Mouse (Mus musculus): ENCODE measurements at regions not wholly inside any gene's neighbourhood (a gene's known extent, or its start where the extent isn't known, plus 50 kb on each side); places are given as distances from the start of the nearest gene placed in this dataset.

DNA sequence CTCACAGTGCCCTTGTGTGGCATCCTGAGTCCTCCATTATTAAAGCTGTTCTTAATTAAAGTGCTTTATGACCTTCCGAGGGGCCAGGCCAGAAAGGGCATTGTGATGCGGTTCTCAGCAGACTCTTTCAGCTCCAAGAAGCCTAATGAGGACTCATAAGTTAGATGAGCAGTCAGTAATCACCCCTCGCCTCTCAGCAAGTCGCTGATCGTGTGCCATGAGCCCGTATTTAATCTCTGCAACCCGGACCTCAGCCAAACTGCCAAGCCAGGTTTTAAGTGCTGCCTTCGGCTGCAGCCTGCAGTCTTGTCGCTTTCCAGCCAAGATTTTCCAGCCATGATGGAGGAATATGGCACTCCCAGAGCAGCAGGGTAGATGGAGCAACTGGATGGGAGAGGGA lies 56.1 kb upstream of the Rbfox1 start:
- no peak for DNase-seq (ENCODE audit: low spot score in 2 of 2)

DNA sequence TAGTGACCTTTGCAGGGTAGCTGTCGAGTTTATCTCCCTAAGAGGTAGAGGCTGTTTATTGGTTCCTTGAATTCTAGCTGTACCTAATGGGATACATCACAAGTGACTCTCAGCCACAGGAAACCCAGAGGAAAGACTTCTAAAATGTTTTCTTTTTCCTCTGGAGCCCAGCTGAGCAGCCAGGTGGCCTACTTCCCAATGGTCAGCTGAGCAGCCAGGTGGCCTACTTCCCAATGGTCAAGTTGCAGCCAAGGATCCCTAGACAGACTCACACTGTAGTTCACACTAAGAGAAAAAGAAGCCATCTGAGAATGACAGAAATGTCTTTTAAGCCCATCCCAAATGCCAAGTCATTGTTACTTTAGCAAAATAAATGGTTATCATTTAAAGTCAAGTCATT lies 61.8 kb upstream of the Rbfox1 start:
- DNase-seq (ENCODE audit: low spot score in 2 of 2), result no peak

- DNase-seq (ENCODE audit: low spot score in 2 of 2), result no peak
These were observed 68.0 kb upstream of the Rbfox1 start for GRCm38 (mm10) chr16:5817166-5817565.

GRCm38 (mm10) chr16:5812245-5812820 lies 72.8 kb upstream of the Rbfox1 start:
- no peak for DNase-seq (ENCODE audit: low spot score in 2 of 2)

DNA sequence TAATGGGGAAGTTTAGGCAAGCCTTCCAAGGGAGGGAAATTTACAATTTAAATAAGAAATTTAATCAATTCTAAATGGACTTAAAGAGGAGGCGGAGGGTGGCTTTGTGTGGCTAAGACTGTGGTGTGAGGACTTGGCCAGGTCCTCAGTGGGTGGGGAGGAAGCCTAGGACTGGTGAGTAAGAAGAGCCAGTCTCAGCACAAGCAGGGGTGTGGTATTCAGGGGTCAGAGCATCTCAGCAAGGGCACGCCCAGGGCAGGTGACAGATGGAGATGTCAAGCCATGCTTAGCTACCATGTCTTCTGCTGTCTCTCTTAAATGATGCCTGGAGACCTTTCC lies 73.5 kb upstream of the Rbfox1 start:
- no peak for DNase-seq (ENCODE audit: low spot score in 2 of 2)

GRCm38 (mm10) chr16:5810986-5811653 lies 74.0 kb upstream of the Rbfox1 start:
- DNase-seq (ENCODE audit: low spot score in 2 of 2), result no peak

DNA sequence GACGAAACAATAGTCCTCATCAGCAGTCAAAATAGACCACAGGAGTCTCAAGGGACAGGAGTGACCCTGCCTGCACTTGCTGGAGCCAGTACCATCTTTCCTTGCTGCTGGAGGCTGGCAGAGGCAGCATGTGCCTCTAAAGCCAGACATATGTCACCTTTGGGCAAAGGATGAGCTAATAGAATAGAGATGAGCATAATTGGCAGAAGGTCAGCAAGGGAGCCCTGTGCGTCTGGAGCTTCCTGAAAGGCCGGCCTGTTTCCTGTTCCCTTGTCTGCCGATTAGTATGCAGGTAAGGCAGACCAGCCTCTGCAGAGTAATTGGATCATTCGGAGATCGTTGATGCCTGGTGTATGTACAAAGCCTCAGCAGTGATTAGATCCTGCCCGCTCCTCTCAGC lies 87.0 kb upstream of the Rbfox1 start:
- DNase-seq (ENCODE audit: low spot score in 2 of 2), result no peak

GRCm38 (mm10) chr16:5792216-5792615 lies 92.9 kb upstream of the Rbfox1 start:
- DNase-seq (ENCODE audit: low spot score in 2 of 2), result no peak

DNA sequence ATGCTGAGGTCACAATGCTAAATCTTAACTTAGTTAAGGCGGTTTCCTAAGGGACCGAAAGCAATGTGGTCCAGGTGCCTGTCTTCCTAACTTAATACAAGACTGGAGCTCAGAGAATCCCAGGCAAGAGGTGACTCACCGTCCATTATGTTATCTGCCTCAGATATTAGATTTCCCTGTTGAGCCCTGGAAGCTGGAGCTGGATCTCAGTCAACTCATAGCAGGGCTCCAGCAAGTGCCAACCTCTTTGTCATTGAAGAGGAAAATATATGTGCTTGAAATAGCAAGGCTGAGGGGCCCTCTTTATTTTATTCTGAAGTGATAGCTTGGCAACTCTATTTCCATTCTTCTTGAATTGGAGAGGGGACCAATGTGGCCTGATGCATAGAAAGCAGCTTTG lies 95.0 kb upstream of the Rbfox1 start:
- no peak for DNase-seq (ENCODE audit: low spot score in 2 of 2)

- DNase-seq (ENCODE audit: low spot score in 2 of 2), result no peak
These were observed 97.9 kb upstream of the Rbfox1 start for GRCm38 (mm10) chr16:5787206-5787605.

DNA sequence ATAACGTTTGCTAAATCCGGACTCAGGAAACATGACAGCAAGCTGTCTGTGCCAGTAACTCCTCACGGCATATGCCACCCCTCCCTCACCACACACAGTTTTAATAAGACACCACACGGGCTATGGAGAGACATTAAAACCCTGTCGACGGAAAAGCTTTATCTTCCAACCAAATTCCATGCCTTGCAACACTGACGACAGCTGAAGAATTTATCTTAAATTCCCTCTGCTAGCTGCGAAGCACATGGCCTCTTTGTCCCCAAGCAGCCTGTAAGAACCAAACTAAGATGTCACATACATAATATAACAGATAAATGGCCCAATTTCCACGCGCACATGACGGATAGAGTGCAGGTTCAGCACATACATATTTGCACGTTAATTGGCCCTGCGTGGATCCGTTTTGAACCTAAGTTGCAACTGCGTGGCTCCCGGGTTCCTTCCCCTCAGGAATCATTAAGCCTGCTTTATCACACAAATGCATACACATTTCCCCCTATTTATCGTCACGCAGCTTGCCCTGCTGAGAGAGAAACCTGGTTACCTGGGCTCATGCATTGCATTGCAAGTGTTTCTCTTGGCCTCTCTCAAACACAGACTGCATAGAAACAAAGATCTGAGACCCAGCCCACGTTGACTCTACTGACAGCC lies 118.3 kb upstream of the Rbfox1 start:
- peak; percentile 30 to 51 for DNase-seq (ENCODE audit: low spot score in 2 of 2)

GRCm38 (mm10) chr16:5765143-5765542 lies 120.0 kb upstream of the Rbfox1 start:
- DNase-seq (ENCODE audit: low spot score in 2 of 2), result no peak

GRCm38 (mm10) chr16:5760821-5761220 lies 124.3 kb upstream of the Rbfox1 start:
- peak; percentile 24 to 41 for DNase-seq (ENCODE audit: low spot score in 2 of 2)

GRCm38 (mm10) chr16:5759021-5759420 lies 126.1 kb upstream of the Rbfox1 start:
- no peak for DNase-seq (ENCODE audit: low spot score in 2 of 2)

DNA sequence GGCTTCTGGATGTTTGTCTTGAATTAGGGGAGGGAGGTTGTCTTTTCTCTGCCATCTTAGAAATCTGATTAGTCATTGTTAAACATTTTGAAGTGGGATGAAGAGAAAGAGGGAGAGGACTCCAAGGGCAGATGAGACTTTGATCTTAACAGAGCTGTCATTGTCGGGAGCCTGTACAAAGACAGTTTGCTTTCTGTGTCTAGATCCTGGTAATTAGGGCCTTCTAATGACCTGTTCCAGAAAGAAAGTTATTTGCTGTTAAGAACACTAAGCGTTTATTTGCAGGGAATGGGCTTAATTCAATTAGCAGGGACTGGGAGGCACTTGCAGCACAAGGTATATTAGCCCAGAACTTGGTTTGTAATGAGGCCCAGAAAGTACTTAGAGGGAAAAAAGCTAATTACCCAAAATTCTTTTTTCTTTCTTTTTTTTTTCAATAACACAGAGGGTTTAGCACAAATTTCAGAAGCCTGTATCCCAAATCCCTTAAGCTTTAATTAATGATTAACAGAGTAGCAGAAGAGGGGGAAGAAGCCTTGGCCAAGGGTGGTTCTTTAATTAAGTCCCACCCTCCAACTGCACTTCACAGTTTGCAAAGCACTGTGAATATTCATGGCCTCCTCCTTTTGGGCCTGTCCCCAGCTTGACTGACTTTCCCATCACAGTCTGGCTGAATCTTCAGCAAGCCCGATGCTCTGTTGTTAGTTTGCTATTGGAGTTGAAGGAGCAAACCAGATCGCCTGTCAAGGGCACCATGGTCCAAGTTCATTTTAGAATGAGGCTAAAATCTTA lies 142.2 kb upstream of the Rbfox1 start:
- no peak for DNase-seq (ENCODE audit: low spot score in 2 of 2)

GRCm38 (mm10) chr16:5740776-5741175 lies 144.4 kb upstream of the Rbfox1 start:
- DNase-seq (ENCODE audit: low spot score in 2 of 2), result no peak

DNA sequence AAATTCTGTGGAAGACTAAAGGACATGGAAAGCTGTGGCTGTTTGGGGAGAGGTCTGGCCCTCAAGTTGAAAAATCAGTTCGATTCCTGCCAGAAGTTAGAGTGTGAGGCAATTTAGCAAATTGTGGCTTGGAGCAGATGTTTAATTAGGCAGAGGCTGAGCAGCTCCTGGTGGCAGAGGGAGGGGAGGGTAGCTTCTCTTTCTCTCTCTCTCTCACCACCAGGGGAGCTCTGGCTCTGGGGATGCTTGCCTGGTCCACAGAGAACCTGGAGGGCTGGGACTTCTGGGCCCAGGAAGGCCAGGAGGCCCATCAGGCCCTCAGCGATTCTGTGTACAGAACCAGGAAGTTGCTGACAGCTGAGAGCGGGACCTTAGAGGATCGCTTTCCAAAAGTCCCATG lies 151.5 kb upstream of the Rbfox1 start:
- DNase-seq (ENCODE audit: low spot score in 2 of 2), result no peak

GRCm38 (mm10) chr16:5722506-5722905 lies 162.6 kb upstream of the Rbfox1 start:
- no peak for DNase-seq (ENCODE audit: low spot score in 2 of 2)

GRCm38 (mm10) chr16:5713476-5713875 lies 171.7 kb upstream of the Rbfox1 start:
- no peak for DNase-seq (ENCODE audit: low spot score in 2 of 2)

DNA sequence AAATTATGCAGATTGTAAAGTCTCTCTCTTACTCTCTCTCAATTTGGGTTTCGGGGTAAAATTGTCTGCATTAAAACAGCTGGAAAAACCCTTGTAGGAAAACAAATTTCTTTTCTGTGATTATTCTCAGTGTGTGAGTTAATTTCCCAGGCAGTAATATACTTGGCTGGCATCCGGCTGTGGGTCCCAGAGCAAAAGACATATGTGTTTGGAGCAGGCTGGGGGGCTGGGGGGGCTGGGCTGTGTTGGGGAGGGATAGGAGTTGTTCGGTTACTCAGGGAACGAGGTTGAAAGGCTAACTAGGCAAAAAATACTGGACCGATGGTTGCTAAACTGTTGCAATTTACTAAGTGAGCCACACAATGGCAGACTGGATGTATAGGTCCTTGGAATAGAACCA lies 175.3 kb upstream of the Rbfox1 start:
- DNase-seq (ENCODE audit: low spot score in 2 of 2), result no peak

- DNase-seq (ENCODE audit: low spot score in 2 of 2), result no peak
These were observed 184.4 kb upstream of the Rbfox1 start for GRCm38 (mm10) chr16:5700731-5701255.

DNA sequence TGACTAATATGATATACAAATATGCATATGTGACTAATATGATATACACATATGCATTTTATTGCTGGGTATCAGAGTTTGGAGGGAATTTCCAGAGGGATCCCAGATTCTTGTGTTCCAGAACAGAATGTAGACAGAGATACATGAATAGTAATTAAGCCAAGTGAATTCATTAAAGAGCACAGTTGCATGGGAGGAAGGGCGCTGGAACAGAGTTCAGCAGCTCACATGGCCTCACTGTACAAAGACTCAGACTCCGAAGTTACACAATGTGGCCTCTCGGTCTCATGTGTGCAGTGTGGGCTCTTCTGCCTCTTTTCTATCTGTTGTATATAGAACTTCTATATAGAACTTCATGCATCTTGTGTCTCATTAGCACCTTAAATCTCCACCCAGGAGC lies 196.8 kb upstream of the Rbfox1 start:
- DNase-seq (ENCODE audit: low spot score in 2 of 2), result no peak

Measured in frontal cortex, postnatal 10 days (tissue).